Mouse (Mus musculus) urinary bladder, postnatal 14 days (tissue): ENCODE measurements around the gene Iqgap3.

Experiments used
- DNase-seq: peaks from one replicate; pipeline ENCODE4 v3.0.0; 2021; ENCODE audit warnings: low spot score

The Iqgap3 gene

GRCm38 (mm10) chr3:88139243-88140177 lies 57.7 kb downstream of the Iqgap3 start:
- DNase-seq, result peak; percentile 35

GRCm38 (mm10) chr3:88140178-88140902 lies 58.6 kb downstream of the Iqgap3 start:
- peak; percentile 70 for DNase-seq

- DNase-seq, result no peak
Observed at GRCm38 (mm10) chr3:88140903-88141430, 59.2 kb downstream of the Iqgap3 start.

- DNase-seq, result peak; percentile 46
Observed at GRCm38 (mm10) chr3:88141439-88141786, 59.6 kb downstream of the Iqgap3 start.

- DNase-seq, result peak; percentile 95
Observed at GRCm38 (mm10) chr3:88141787-88142523, 60.2 kb downstream of the Iqgap3 start, which contains the start of gene Mef2d. Mef2d (plus strand) TSS chr3:88142372.

GRCm38 (mm10) chr3:88142546-88142915 lies 60.8 kb downstream of the Iqgap3 start:
- no peak for DNase-seq

- peak; percentile 63 for DNase-seq
Observed at GRCm38 (mm10) chr3:88142916-88143771, 61.4 kb downstream of the Iqgap3 start.

- DNase-seq, result no peak
Observed at GRCm38 (mm10) chr3:88143961-88144486, 62.3 kb downstream of the Iqgap3 start.

GRCm38 (mm10) chr3:88144648-88145410 lies 63.1 kb downstream of the Iqgap3 start:
- no peak for DNase-seq

- peak; percentile 39 for DNase-seq
Observed at GRCm38 (mm10) chr3:88145411-88145782, 63.6 kb downstream of the Iqgap3 start.

- no peak for DNase-seq
Observed at GRCm38 (mm10) chr3:88145952-88146351, 64.2 kb downstream of the Iqgap3 start.

- DNase-seq, result no peak
Observed at GRCm38 (mm10) chr3:88146376-88147112, 64.8 kb downstream of the Iqgap3 start.

GRCm38 (mm10) chr3:88147444-88147843 lies 65.7 kb downstream of the Iqgap3 start:
- DNase-seq, result no peak

- no peak for DNase-seq
Observed at GRCm38 (mm10) chr3:88147866-88148265, 66.1 kb downstream of the Iqgap3 start.

GRCm38 (mm10) chr3:88148354-88148753 lies 66.6 kb downstream of the Iqgap3 start:
- no peak for DNase-seq

GRCm38 (mm10) chr3:88148776-88149509 lies 67.2 kb downstream of the Iqgap3 start:
- DNase-seq, result no peak

- DNase-seq, result no peak
Observed at GRCm38 (mm10) chr3:88149510-88149974, 67.8 kb downstream of the Iqgap3 start.
